Mouse (Mus musculus): Measurements from ENCODE around the gene Fyn.

- TF ChIP-seq POLR2A (IDR thresholded peaks at IDR 0.05; ENCODE audit: low read depth, low read length), result no peak
- TF ChIP-seq CTCF (IDR thresholded peaks at IDR 0.05; ENCODE audit: borderline replicate concordance, insufficient read depth, low read length), result no peak
Measured at GRCm38 (mm10) chr10:39587973-39588746, 219.5 kb downstream of the Fyn start.

Measured in embryonic fibroblast, embryonic 13.5 days (primary cell).